ENCODE assay signal across 8 mouse cellular contexts in genomic region chr8:3475715-3476429, GRCm38 (mm10). TPM values are rescaled to one million over a fixed set of nuclear protein-coding genes. Genes with fewer than 3 reads are reported as not detected.
A peak's percentile ranks its signal among the peaks of the same experiment; 100 is the strongest.
DNase-seq lines count a peak whose midpoint lies in the region; ATAC-seq and TF ChIP-seq lines count a peak whose summit lies in the region.

No protein-coding gene starts in this region.

- peak overlapping the region; percentile 47 for H3K4me2 ChIP-seq in forebrain, postnatal 0 days (ENCODE audit: low read depth)
- peak overlapping the region; percentile 48; the same call in 1 of the 2 replicates for H3K4me2 ChIP-seq in liver, postnatal 0 days (ENCODE audit: low read depth, low read length)

- WGBS in cerebellum, adult 2 months = 27% methylated on average over 37 of the region's 37 CpGs
- WGBS in forebrain, postnatal 0 days = 37% methylated on average over 37 of the region's 37 CpGs
- WGBS in liver, postnatal 0 days (ENCODE audit: insufficient replicate concordance) = 27% methylated on average over 37 of the region's 37 CpGs

- peak; percentile 57 for ATAC-seq in CD4-positive, CD25-positive, alpha-beta regulatory T cell, adult 4 months
- ATAC-seq in forebrain, postnatal 0 days = peak; percentile 74
- peak; percentile 19; the same call in 1 of the 2 replicates for ATAC-seq in liver, postnatal 0 days

- no peaks in the 10 kb centered on the region for H3K9me3 ChIP-seq in forebrain, postnatal 0 days (ENCODE audit: low read length)
- no peaks in the 10 kb centered on the region for H3K9me3 ChIP-seq in liver, postnatal 0 days (ENCODE audit: low read length)

- no peak for DNase-seq in cerebellum, adult 2 months
- DNase-seq in cerebellum, postnatal 10 days = no peak
- DNase-seq in forebrain, postnatal 0 days = peak; percentile 57
- DNase-seq in liver, postnatal 0 days = no peak
- DNase-seq in layer of hippocampus, adult 18-20 months (ENCODE audit: low spot score in 2 of 2) = no peak
- no peak for DNase-seq in yolk sac, embryonic 10.5 days (ENCODE audit: low spot score)
- no peak for DNase-seq in urinary bladder, postnatal 14 days (ENCODE audit: low spot score)

- no peaks in the 10 kb centered on the region for H3K36me3 ChIP-seq in forebrain, postnatal 0 days (ENCODE audit: insufficient read depth)
- no peaks in the 10 kb centered on the region for H3K36me3 ChIP-seq in liver, postnatal 0 days (replicated peaks; ENCODE audit: insufficient read depth, low read length)

- peak overlapping the region; percentile 27 for H3K4me3 ChIP-seq in cerebellum, adult 2 months (replicated peaks; ENCODE audit: insufficient read depth, low read depth, low read length)
- peak overlapping the region; percentile 27 for H3K4me3 ChIP-seq in forebrain, postnatal 0 days (ENCODE audit: low read depth, low read length)
- H3K4me3 ChIP-seq in liver, postnatal 0 days (ENCODE audit: low read depth, low read length) = no peak overlapping the region

- TF ChIP-seq CTCF in cerebellum, adult 2 months (IDR thresholded peaks at IDR 0.05; ENCODE audit: borderline replicate concordance, insufficient read depth, low read depth, low read length) = no peak
- no peak for TF ChIP-seq CTCF in forebrain, postnatal 0 days (IDR thresholded peaks at IDR 0.05; ENCODE audit: low read depth)
- no peak for TF ChIP-seq CTCF in liver, postnatal 0 days (IDR thresholded peaks at IDR 0.05; ENCODE audit: low read depth)

- no peak overlapping the region for H3K27ac ChIP-seq in cerebellum, adult 2 months (ENCODE audit: insufficient read depth, low read length)
- no peak overlapping the region for H3K27ac ChIP-seq in forebrain, postnatal 0 days (ENCODE audit: low read depth, low read length)
- no peak overlapping the region for H3K27ac ChIP-seq in liver, postnatal 0 days (ENCODE audit: low read depth)

- H3K9ac ChIP-seq in forebrain, postnatal 0 days = peak overlapping the region; percentile 26; the same call in 1 of the 2 replicates
- no peak overlapping the region for H3K9ac ChIP-seq in liver, postnatal 0 days (replicated peaks)

- no peak for TF ChIP-seq EP300 in liver, postnatal 0 days (IDR thresholded peaks at IDR 0.05; ENCODE audit: low read depth)

- TF ChIP-seq POLR2A in cerebellum, adult 2 months (IDR thresholded peaks at IDR 0.05; ENCODE audit: borderline replicate concordance, insufficient read depth, low read length) = no peak

- no peaks in the 10 kb centered on the region for H3K4me1 ChIP-seq in cerebellum, adult 2 months (ENCODE audit: control insufficient read depth, insufficient read depth, low read length)
- no peaks in the 10 kb centered on the region for H3K4me1 ChIP-seq in forebrain, postnatal 0 days (ENCODE audit: insufficient read depth)
- H3K4me1 ChIP-seq in liver, postnatal 0 days (ENCODE audit: insufficient read depth) = 0 out of 2 replicates have a peak, but pooled peaks cover 3% of the 10 kb centered on the region

- H3K27me3 ChIP-seq in cerebellum, adult 2 months (ENCODE audit: control insufficient read depth, insufficient read depth, low read length) = no peaks in the 10 kb centered on the region
- no peaks in the 10 kb centered on the region for H3K27me3 ChIP-seq in forebrain, postnatal 0 days (ENCODE audit: insufficient read depth, low read length)
- peaks cover 7% of the 10 kb centered on the region; the same call in 1 of the 2 replicates for H3K27me3 ChIP-seq in liver, postnatal 0 days (ENCODE audit: insufficient read depth, low read length)

RNA-seq across cellular contexts. Expression of gene Tex45, which starts 5.2 kb away (rescaled TPM):
- polyA plus RNA-seq in cerebellum, adult 2 months (2012; rRNA removed) = 0.08 and 0.26 TPM in 2 replicates
- not detected for polyA plus RNA-seq in CD4-positive, CD25-positive, alpha-beta regulatory T cell, adult 4 months (2017; shearing (Covaris generic))
- 0.15 TPM in 1 of 2 replicates, not detected in the other for total RNA-seq in forebrain, postnatal 0 days (2014; rRNA removed)
- 0.18 and 0.68 TPM in 2 replicates for polyA plus RNA-seq in forebrain, postnatal 0 days (2015; fragmentation: Nextera tagmentation; extraction: Ambion mirVana)
- not detected in 2 replicates for polyA plus RNA-seq in liver, postnatal 0 days (2015; fragmentation: Nextera tagmentation; extraction: Ambion mirVana)
- under 1 TPM in 1 of 2 experiments, not detected in 1; 0.20 TPM for total RNA-seq in layer of hippocampus, adult 18-20 months (2021)

RNA-seq across cellular contexts. Expression of gene Pex11g, which starts 8.4 kb away (rescaled TPM):
- polyA plus RNA-seq in cerebellum, adult 2 months (2012; rRNA removed) = 1.2 and 1.5 TPM in 2 replicates
- polyA plus RNA-seq in CD4-positive, CD25-positive, alpha-beta regulatory T cell, adult 4 months (2017; shearing (Covaris generic)) = 10 to 100 TPM; 18.2 to 22.7 TPM
- total RNA-seq in forebrain, postnatal 0 days (2014; rRNA removed) = 1.1 and 1.3 TPM in 2 replicates
- polyA plus RNA-seq in forebrain, postnatal 0 days (2015; fragmentation: Nextera tagmentation; extraction: Ambion mirVana) = 2.0 and 2.2 TPM in 2 replicates
- 14.8 and 14.9 TPM in 2 replicates for polyA plus RNA-seq in liver, postnatal 0 days (2015; fragmentation: Nextera tagmentation; extraction: Ambion mirVana)
- 1 to 10 TPM in 1 of 2 experiments, under 1 TPM in 1; 0.97 to 1.7 TPM for total RNA-seq in layer of hippocampus, adult 18-20 months (2021)

RNA-seq across cellular contexts. Expression of gene Zfp358, which starts 17.1 kb away (rescaled TPM):
- 47.2 and 49.6 TPM in 2 replicates for polyA plus RNA-seq in cerebellum, adult 2 months (2012; rRNA removed)
- 1 to 10 TPM; 1.0 to 1.6 TPM for polyA plus RNA-seq in CD4-positive, CD25-positive, alpha-beta regulatory T cell, adult 4 months (2017; shearing (Covaris generic))
- 64.6 and 85.3 TPM in 2 replicates for total RNA-seq in forebrain, postnatal 0 days (2014; rRNA removed)
- polyA plus RNA-seq in forebrain, postnatal 0 days (2015; fragmentation: Nextera tagmentation; extraction: Ambion mirVana) = 64.7 and 67.9 TPM in 2 replicates
- polyA plus RNA-seq in liver, postnatal 0 days (2015; fragmentation: Nextera tagmentation; extraction: Ambion mirVana) = 4.9 and 6.3 TPM in 2 replicates
- 10 to 100 TPM; 30.9 to 31.2 TPM for total RNA-seq in layer of hippocampus, adult 18-20 months (2021)

RNA-seq across cellular contexts. Expression of gene Mcoln1, which starts 24.4 kb away (rescaled TPM):
- 295 and 322 TPM in 2 replicates for polyA plus RNA-seq in cerebellum, adult 2 months (2012; rRNA removed)
- 10 to 100 TPM; 16.1 to 18.6 TPM for polyA plus RNA-seq in CD4-positive, CD25-positive, alpha-beta regulatory T cell, adult 4 months (2017; shearing (Covaris generic))
- total RNA-seq in forebrain, postnatal 0 days (2014; rRNA removed) = 63.5 and 77.6 TPM in 2 replicates
- 69.8 and 80.5 TPM in 2 replicates for polyA plus RNA-seq in forebrain, postnatal 0 days (2015; fragmentation: Nextera tagmentation; extraction: Ambion mirVana)
- polyA plus RNA-seq in liver, postnatal 0 days (2015; fragmentation: Nextera tagmentation; extraction: Ambion mirVana) = 19.9 and 20.6 TPM in 2 replicates
- total RNA-seq in layer of hippocampus, adult 18-20 months (2021) = 10 to 100 TPM; 76.0 to 77.3 TPM

RNA-seq across cellular contexts. Expression of gene Pnpla6, which starts 39.3 kb away (rescaled TPM):
- polyA plus RNA-seq in cerebellum, adult 2 months (2012; rRNA removed) = 80.0 and 83.9 TPM in 2 replicates
- polyA plus RNA-seq in CD4-positive, CD25-positive, alpha-beta regulatory T cell, adult 4 months (2017; shearing (Covaris generic)) = 10 to 100 TPM; 26.1 to 43.7 TPM
- 42.6 and 56.4 TPM in 2 replicates for total RNA-seq in forebrain, postnatal 0 days (2014; rRNA removed)
- polyA plus RNA-seq in forebrain, postnatal 0 days (2015; fragmentation: Nextera tagmentation; extraction: Ambion mirVana) = 22.2 and 26.3 TPM in 2 replicates
- 6.4 TPM in 2 replicates for polyA plus RNA-seq in liver, postnatal 0 days (2015; fragmentation: Nextera tagmentation; extraction: Ambion mirVana)
- 10 to 100 TPM; 71.8 to 76.2 TPM for total RNA-seq in layer of hippocampus, adult 18-20 months (2021)

Comparison
In these comparisons a context has a peak if more than half of its experiments do, and no peak if none do; other contexts are left out.
1. ATAC-seq: peak in every context shown above with its lines; median percentile 74 in forebrain, postnatal 0 days; 57 in CD4-positive, CD25-positive, alpha-beta regulatory T cell, adult 4 months; 19 in liver, postnatal 0 days.